ENCODE assay signal across 24 mouse cellular contexts in genomic region chr12:9199321-9199720, GRCm38 (mm10).
DNase-seq lines count a peak whose midpoint lies in the region; ATAC-seq and TF ChIP-seq lines count a peak whose summit lies in the region.
"Had no signal": no experiment of that assay in that cellular context is flagged by ENCODE, and none has a peak within 500 bp of the region (broad histone marks: within the 10 kb centered on the region; RNA-seq: fewer than 3 reads in every experiment).

No protein-coding gene starts in this region.

- 67% methylated on average over 2 of the region's 2 CpGs for WGBS in heart, embryonic 16.5 days
- WGBS in heart, embryonic 10.5 days, result 85% methylated on average over 2 of the region's 2 CpGs
- 64% methylated on average over 2 of the region's 2 CpGs for WGBS in lung, embryonic 14.5 days

- H3K9ac ChIP-seq in heart, embryonic 16.5 days (ENCODE audit: low read length), result no peak overlapping the region
- H3K9ac ChIP-seq in lung, embryonic 14.5 days, result no peak overlapping the region
- H3K9ac ChIP-seq: forebrain, embryonic 13.5 days; liver, embryonic 12.5 days; stomach, embryonic 15.5 days had no signal

- peak; percentile 28; the same call in 1 of the 2 replicates for ATAC-seq in heart, embryonic 16.5 days (replicated peaks; ENCODE audit: extremely low read depth, insufficient read depth, low FRiP score)
- 0 out of 2 replicates have a peak, but pooled peaks have one; percentile 14 for ATAC-seq in lung, embryonic 14.5 days (ENCODE audit: insufficient read depth)
- ATAC-seq: forebrain, embryonic 13.5 days; hindbrain, embryonic 16.5 days; liver, embryonic 12.5 days had no signal

- no peaks in the 10 kb centered on the region for H3K27me3 ChIP-seq in heart, embryonic 16.5 days (ENCODE audit: control insufficient read depth, insufficient read depth, low read length)
- no peaks in the 10 kb centered on the region for H3K27me3 ChIP-seq in heart, embryonic 10.5 days (ENCODE audit: insufficient read depth, poor library complexity, severe bottlenecking)
- H3K27me3 ChIP-seq in lung, embryonic 14.5 days (ENCODE audit: insufficient read depth, low read length), result no peaks in the 10 kb centered on the region
- H3K27me3 ChIP-seq: forebrain, embryonic 13.5 days; liver, embryonic 12.5 days; stomach, embryonic 15.5 days had no signal

- TF ChIP-seq CTCF in lung, embryonic 14.5 days (IDR thresholded peaks at IDR 0.05; ENCODE audit: low read depth), result no peak
- TF ChIP-seq CTCF in brain, embryonic 14.5 days (IDR thresholded peaks at IDR 0.05; ENCODE audit: borderline replicate concordance, extremely low read depth, insufficient read depth, insufficient read length), result no peak

- DNase-seq in heart, embryonic 10.5 days (ENCODE audit: low spot score), result no peak
- peak; percentile 68 for DNase-seq in lung, embryonic 14.5 days
- no peak for DNase-seq in lung, postnatal 36 days
- DNase-seq in NIH3T3 (ENCODE audit: low read depth), result peak; percentile 28
- peak; percentile 5 for DNase-seq in brain, embryonic 14.5 days (ENCODE audit: low read depth)
- DNase-seq in liver, result no peak
- DNase-seq: adrenal gland, adult 8-10 months; cerebellum, adult 11 months; cerebellum, postnatal 36 days; gastrocnemius, postnatal 25 days; heart, postnatal 36 days; kidney, adult 11 months; midbrain, embryonic 14.5 days; thymus, adult 18-20 months; thymus, postnatal 4 days had no signal

- no peak overlapping the region for H3K4me2 ChIP-seq in heart, embryonic 16.5 days (ENCODE audit: low read depth, low read length)
- no peak overlapping the region for H3K4me2 ChIP-seq in lung, embryonic 14.5 days
- H3K4me2 ChIP-seq: forebrain, embryonic 13.5 days; heart, embryonic 11.5 days; liver, embryonic 12.5 days; stomach, embryonic 15.5 days had no signal

- H3K36me3 ChIP-seq in heart, embryonic 16.5 days (ENCODE audit: control insufficient read depth, insufficient read depth), result no peaks in the 10 kb centered on the region
- no peaks in the 10 kb centered on the region for H3K36me3 ChIP-seq in heart, embryonic 10.5 days
- no peaks in the 10 kb centered on the region for H3K36me3 ChIP-seq in lung, embryonic 14.5 days (ENCODE audit: insufficient read depth)
- H3K36me3 ChIP-seq: liver, embryonic 12.5 days; stomach, embryonic 15.5 days had no signal

- no peak overlapping the region for H3K27ac ChIP-seq in heart, embryonic 16.5 days (ENCODE audit: low read length)
- H3K27ac ChIP-seq in heart, embryonic 10.5 days, result no peak overlapping the region
- no peak overlapping the region for H3K27ac ChIP-seq in lung, embryonic 14.5 days (ENCODE audit: low read depth)
- H3K27ac ChIP-seq: forebrain, embryonic 13.5 days; kidney, postnatal 0 days; liver, embryonic 12.5 days; stomach, embryonic 15.5 days had no signal

- H3K4me1 ChIP-seq in heart, embryonic 16.5 days (ENCODE audit: control insufficient read depth, insufficient read depth, low read length), result no peaks in the 10 kb centered on the region
- no peaks in the 10 kb centered on the region for H3K4me1 ChIP-seq in heart, embryonic 10.5 days
- no peaks in the 10 kb centered on the region for H3K4me1 ChIP-seq in lung, embryonic 14.5 days (ENCODE audit: insufficient read depth)
- H3K4me1 ChIP-seq: forebrain, embryonic 13.5 days; liver, embryonic 12.5 days; stomach, embryonic 15.5 days had no signal

- no peaks in the 10 kb centered on the region for H3K9me3 ChIP-seq in heart, embryonic 16.5 days (replicated peaks; ENCODE audit: control insufficient read depth, low read length)
- H3K9me3 ChIP-seq in heart, embryonic 10.5 days, result no peaks in the 10 kb centered on the region
- H3K9me3 ChIP-seq in lung, embryonic 14.5 days (ENCODE audit: low read depth, low read length), result no peaks in the 10 kb centered on the region
- H3K9me3 ChIP-seq: forebrain, embryonic 13.5 days; liver, embryonic 12.5 days; stomach, embryonic 15.5 days had no signal

- H3K4me3 ChIP-seq in heart, embryonic 16.5 days (ENCODE audit: low read length), result no peak overlapping the region
- H3K4me3 ChIP-seq in heart, embryonic 10.5 days, result no peak overlapping the region
- H3K4me3 ChIP-seq in lung, embryonic 14.5 days (ENCODE audit: low read depth, low read length), result no peak overlapping the region
- H3K4me3 ChIP-seq: erythroblast, embryonic 14.5 days; forebrain, embryonic 13.5 days; liver, embryonic 12.5 days; myocyte; stomach, embryonic 15.5 days had no signal

- no peak for TF ChIP-seq POLR2A in brain, embryonic 14.5 days (IDR thresholded peaks at IDR 0.05; ENCODE audit: borderline replicate concordance, extremely low read depth, insufficient read depth, insufficient read length, poor library complexity, severe bottlenecking)

Comparison
In these comparisons a context has a peak if more than half of its experiments do, and no peak if none do; other contexts are left out.
1. DNase-seq: peak in lung, embryonic 14.5 days (single experiment), NIH3T3 (single experiment) and brain, embryonic 14.5 days (single experiment); none in heart, embryonic 10.5 days (single experiment), lung, postnatal 36 days (single experiment) and liver (single experiment).